Mouse (Mus musculus) spleen, postnatal 4 days (tissue): ENCODE results near the gene Dcaf1.

Experiments
- DNase-seq, 2 experiments: peaks; one replicate each; pipeline ENCODE4 v3.0.0; 2022; ENCODE audit warnings: low spot score in 2 of 2

Gene Dcaf1

GRCm38 (mm10) chr9:106879471-106879870 lies 57.8 kb downstream of the Dcaf1 start:
- no peak for DNase-seq

- no peak for DNase-seq
Observed at GRCm38 (mm10) chr9:106881071-106881755, 59.5 kb downstream of the Dcaf1 start.

- no peak for DNase-seq
Observed at GRCm38 (mm10) chr9:106882176-106882575, 60.5 kb downstream of the Dcaf1 start.

- DNase-seq, result no peak
Observed at GRCm38 (mm10) chr9:106883085-106883484, 61.4 kb downstream of the Dcaf1 start.

GRCm38 (mm10) chr9:106884306-106884705 lies 62.6 kb downstream of the Dcaf1 start:
- DNase-seq, result peak in 1 of 2 experiments; percentile 68

GRCm38 (mm10) chr9:106884996-106885900 lies 63.6 kb downstream of the Dcaf1 start:
- DNase-seq, result peak in 1 of 2 experiments; percentile 69

- DNase-seq, result peak; percentile 61 to 84
Observed at GRCm38 (mm10) chr9:106885901-106886731, 64.4 kb downstream of the Dcaf1 start.

GRCm38 (mm10) chr9:106886828-106887702 lies 65.4 kb downstream of the Dcaf1 start, which contains the start of gene Rbm15b:
Rbm15b (minus strand) TSS chr9:106887428.
- peak; percentile 98 to 99 for DNase-seq

- no peak for DNase-seq
Observed at GRCm38 (mm10) chr9:106888346-106888745, 66.7 kb downstream of the Dcaf1 start.

- DNase-seq, result no peak
Observed at GRCm38 (mm10) chr9:106889321-106889720, 67.6 kb downstream of the Dcaf1 start.

- DNase-seq, result no peak
Observed at GRCm38 (mm10) chr9:106890496-106891240, 69.0 kb downstream of the Dcaf1 start.

GRCm38 (mm10) chr9:106891341-106891741 lies 69.7 kb downstream of the Dcaf1 start:
- no peak for DNase-seq

GRCm38 (mm10) chr9:106891829-106892551 lies 70.3 kb downstream of the Dcaf1 start, which contains the start of gene Manf:
Manf (minus strand) TSS chr9:106891979.
- DNase-seq, result peak; percentile 96

GRCm38 (mm10) chr9:106892552-106892875 lies 70.8 kb downstream of the Dcaf1 start:
- DNase-seq, result no peak

GRCm38 (mm10) chr9:106893327-106893726 lies 71.7 kb downstream of the Dcaf1 start:
- DNase-seq, result peak in 1 of 2 experiments; percentile 55

- DNase-seq, result no peak
Observed at GRCm38 (mm10) chr9:106898901-106899300, 77.2 kb downstream of the Dcaf1 start.

- DNase-seq, result peak in 1 of 2 experiments; percentile 52
Observed at GRCm38 (mm10) chr9:106901596-106901995, 79.9 kb downstream of the Dcaf1 start.

- no peak for DNase-seq
Observed at GRCm38 (mm10) chr9:106903099-106903790, 81.6 kb downstream of the Dcaf1 start.

GRCm38 (mm10) chr9:106903791-106904134 lies 82.1 kb downstream of the Dcaf1 start:
- DNase-seq, result no peak
